Mouse (Mus musculus) right cerebral cortex, adult 2 months (tissue): ENCODE data around the gene Iqgap2.
A peak's percentile ranks its signal among the peaks of the same experiment; 100 is the strongest.

ENCODE experiments used
- DNase-seq, 2 experiments: peaks; one replicate each; pipeline ENCODE4 v3.0.0; 2021 to 2022; ENCODE audit warnings: low spot score in 2 of 2

The Iqgap2 gene

GRCm38 (mm10) chr13:95887375-95887774 lies 4.3 kb downstream of the Iqgap2 start:
- no peak for DNase-seq

- no peak for DNase-seq
Observed at GRCm38 (mm10) chr13:95884455-95884854, 7.3 kb downstream of the Iqgap2 start.

- no peak for DNase-seq
Observed at GRCm38 (mm10) chr13:95882001-95882400, 9.7 kb downstream of the Iqgap2 start.

- DNase-seq, result no peak
Observed at GRCm38 (mm10) chr13:95881427-95881826, 10.3 kb downstream of the Iqgap2 start.

- no peak for DNase-seq
Observed at GRCm38 (mm10) chr13:95880633-95881032, 11.1 kb downstream of the Iqgap2 start.

GRCm38 (mm10) chr13:95871993-95872392 lies 19.7 kb downstream of the Iqgap2 start:
- peak in 1 of 2 experiments; percentile 30 for DNase-seq

GRCm38 (mm10) chr13:95870626-95871025 lies 21.1 kb downstream of the Iqgap2 start:
- no peak for DNase-seq

- no peak for DNase-seq
Observed at GRCm38 (mm10) chr13:95868896-95869540, 22.7 kb downstream of the Iqgap2 start.

GRCm38 (mm10) chr13:95862201-95862600 lies 29.5 kb downstream of the Iqgap2 start:
- DNase-seq, result no peak

GRCm38 (mm10) chr13:95859271-95859670 lies 32.5 kb downstream of the Iqgap2 start:
- DNase-seq, result no peak

- no peak for DNase-seq
Observed at GRCm38 (mm10) chr13:95858866-95859265, 32.9 kb downstream of the Iqgap2 start.

- no peak for DNase-seq
Observed at GRCm38 (mm10) chr13:95855537-95855936, 36.2 kb downstream of the Iqgap2 start.

- DNase-seq, result no peak
Observed at GRCm38 (mm10) chr13:95851611-95852010, 40.1 kb downstream of the Iqgap2 start.

- DNase-seq, result no peak
Observed at GRCm38 (mm10) chr13:95850451-95850850, 41.3 kb downstream of the Iqgap2 start.

- DNase-seq, result peak; percentile 46 to 64
Observed at GRCm38 (mm10) chr13:95849501-95850007, 42.2 kb downstream of the Iqgap2 start.

GRCm38 (mm10) chr13:95846364-95846763 lies 45.4 kb downstream of the Iqgap2 start:
- DNase-seq, result no peak

GRCm38 (mm10) chr13:95844950-95845349 lies 46.8 kb downstream of the Iqgap2 start:
- no peak for DNase-seq

GRCm38 (mm10) chr13:95843411-95844026 lies 48.2 kb downstream of the Iqgap2 start:
- peak in 1 of 2 experiments; percentile 36 for DNase-seq

- no peak for DNase-seq
Observed at GRCm38 (mm10) chr13:95842803-95843202, 48.9 kb downstream of the Iqgap2 start.

- no peak for DNase-seq
Observed at GRCm38 (mm10) chr13:95841946-95842345, 49.8 kb downstream of the Iqgap2 start.

GRCm38 (mm10) chr13:95836944-95837343 lies 54.8 kb downstream of the Iqgap2 start:
- no peak for DNase-seq

GRCm38 (mm10) chr13:95833473-95833872 lies 58.2 kb downstream of the Iqgap2 start:
- no peak for DNase-seq

- no peak for DNase-seq
Observed at GRCm38 (mm10) chr13:95832712-95833111, 59.0 kb downstream of the Iqgap2 start.
